Mouse (Mus musculus): ENCODE data around the gene Arf1.
A peak's percentile ranks its signal among the peaks of the same experiment; 100 is the strongest.

Arf1 gene

GRCm38 (mm10) chr11:59187706-59188105 lies 40.4 kb downstream of the Arf1 start:
- no peak for DNase-seq

GRCm38 (mm10) chr11:59185490-59185889 lies 42.6 kb downstream of the Arf1 start:
- no peak for DNase-seq

GRCm38 (mm10) chr11:59183821-59184220 lies 44.2 kb downstream of the Arf1 start:
- peak; percentile 75 for DNase-seq

GRCm38 (mm10) chr11:59182864-59183331 lies 45.2 kb downstream of the Arf1 start, which contains the start of gene Gjc2:
TSS of gene Gjc2 (minus strand) at chr11:59183213.
- peak; percentile 43 for DNase-seq

GRCm38 (mm10) chr11:59176921-59177320 lies 51.1 kb downstream of the Arf1 start:
- DNase-seq: no peak

- no peak for DNase-seq
These were observed 51.6 kb downstream of the Arf1 start for GRCm38 (mm10) chr11:59176475-59176874.

- DNase-seq: no peak
These were observed 53.8 kb downstream of the Arf1 start for GRCm38 (mm10) chr11:59174189-59174838.

GRCm38 (mm10) chr11:59170549-59170948 lies 57.5 kb downstream of the Arf1 start:
- DNase-seq: no peak

GRCm38 (mm10) chr11:59169807-59170206 lies 58.3 kb downstream of the Arf1 start:
- DNase-seq: no peak

GRCm38 (mm10) chr11:59165616-59166241 lies 62.3 kb downstream of the Arf1 start:
- no peak for DNase-seq

GRCm38 (mm10) chr11:59164384-59164783 lies 63.7 kb downstream of the Arf1 start:
- no peak for DNase-seq

GRCm38 (mm10) chr11:59163255-59164236 lies 64.5 kb downstream of the Arf1 start, which contains the start of gene Iba57:
TSS of gene Iba57 (minus strand) at chr11:59163739.
- DNase-seq: peak; percentile 99

GRCm38 (mm10) chr11:59162443-59163254 lies 65.4 kb downstream of the Arf1 start:
- no peak for DNase-seq
